Mouse (Mus musculus): ENCODE measurements at regions not wholly inside any gene's neighbourhood (a gene's known extent, or its start where the extent isn't known, plus 50 kb on each side); places are given as distances from the start of the nearest gene placed in this dataset.
"Not testable (repeated sequence)": the region's sequence is repeated elsewhere in the genome, so short reads cannot be mapped to it uniquely, and the experiment has no call there.

DNA sequence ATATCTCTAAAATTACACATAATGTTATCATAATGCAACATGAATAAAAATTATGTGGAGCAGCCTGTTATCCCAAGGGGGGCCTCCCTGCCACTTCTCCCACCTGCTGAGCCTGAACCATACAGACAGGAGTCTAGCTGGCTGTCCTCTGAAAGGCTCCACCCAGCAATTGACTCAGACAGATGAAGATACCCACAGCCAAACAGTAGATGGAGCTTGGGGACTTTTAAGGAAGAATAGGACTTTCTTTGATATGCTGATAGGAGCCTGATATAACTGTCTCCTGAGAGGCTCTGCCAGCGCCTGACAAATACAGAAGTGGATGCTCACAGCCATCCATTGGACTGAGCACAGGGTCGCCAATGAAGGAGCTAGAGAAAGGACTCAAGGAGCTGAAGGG, 468.4 kb downstream of the Dad1 start:
- not testable (repeated sequence) for DNase-seq

DNA sequence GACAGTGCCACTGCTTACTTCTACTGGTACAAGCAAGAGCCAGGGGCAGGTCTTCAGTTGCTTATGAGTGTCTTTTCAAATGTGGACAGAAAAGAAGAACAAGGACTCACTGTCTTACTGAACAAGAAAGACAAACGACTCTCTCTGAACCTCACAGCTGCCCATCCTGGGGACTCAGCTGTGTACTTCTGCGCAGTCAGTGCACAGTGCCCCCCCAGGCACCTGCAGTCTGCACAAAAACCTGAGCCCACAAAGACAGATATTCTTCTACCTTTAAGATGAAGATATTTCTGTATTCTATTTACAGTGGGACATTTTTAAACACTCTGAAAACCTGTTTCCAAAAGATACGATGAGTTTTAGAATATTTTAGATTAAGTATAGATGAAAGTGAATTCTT, 476.5 kb downstream of the Dad1 start:
- no peak for DNase-seq

DNA sequence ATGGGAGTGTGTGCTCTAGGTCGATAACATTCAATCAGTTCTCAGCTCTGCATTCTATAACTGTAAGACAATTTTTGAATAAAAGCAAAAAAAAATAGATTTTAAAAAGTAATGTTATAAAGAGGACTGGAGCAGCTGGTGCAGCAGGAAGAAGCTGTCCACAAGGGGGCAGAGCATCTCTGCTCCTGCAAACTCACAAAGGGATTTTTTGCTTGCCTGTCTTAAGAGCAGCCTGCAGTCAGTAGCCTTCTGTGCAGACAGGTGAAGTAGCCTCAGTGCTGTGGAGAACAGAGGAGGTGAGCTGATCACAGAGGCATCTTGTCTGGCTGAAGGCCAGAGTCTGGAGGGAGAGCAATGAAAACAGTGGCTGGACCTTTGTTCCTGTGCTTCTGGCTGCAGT, 477.2 kb downstream of the Dad1 start:
- DNase-seq, result peak; percentile 15

DNA sequence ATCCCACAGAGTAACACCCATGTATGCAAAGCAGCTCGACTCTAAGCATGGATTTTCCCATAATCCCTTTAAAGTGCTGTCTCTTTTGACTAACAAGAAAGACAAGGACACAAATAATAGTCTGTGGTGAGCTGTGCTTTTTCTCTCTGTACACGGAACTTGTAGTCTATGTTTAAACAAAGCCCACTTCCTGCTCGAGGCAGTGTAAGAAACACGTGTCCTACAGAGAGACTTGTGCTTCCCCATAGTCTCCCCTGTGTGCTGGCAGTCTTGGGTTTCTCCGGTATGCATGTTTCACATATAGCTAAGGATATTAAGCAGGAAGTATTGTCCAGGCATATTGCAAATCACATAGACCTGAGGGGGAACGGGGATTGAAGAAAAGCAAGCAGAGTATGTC, 487.4 kb downstream of the Dad1 start:
- DNase-seq, result not testable (repeated sequence)

DNA sequence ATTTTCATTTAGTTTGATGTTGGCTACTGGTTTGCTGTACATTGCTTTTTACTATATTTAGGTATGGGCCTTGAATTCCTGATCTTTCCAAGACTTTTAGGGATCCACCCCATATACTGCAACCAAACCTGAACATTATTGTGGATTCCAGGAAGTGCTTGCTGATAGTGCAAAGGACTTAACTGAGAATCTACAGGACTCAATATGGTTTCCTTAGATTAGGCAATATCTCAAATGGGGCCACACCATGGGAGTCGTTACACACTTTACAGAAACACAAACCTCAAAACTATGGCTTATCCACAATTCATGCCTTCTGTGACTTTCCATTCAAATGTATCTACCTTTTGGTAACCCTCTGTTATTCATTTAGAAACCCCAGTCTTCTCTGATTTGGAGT, 488.0 kb downstream of the Dad1 start:
- DNase-seq, result not testable (repeated sequence)

DNA sequence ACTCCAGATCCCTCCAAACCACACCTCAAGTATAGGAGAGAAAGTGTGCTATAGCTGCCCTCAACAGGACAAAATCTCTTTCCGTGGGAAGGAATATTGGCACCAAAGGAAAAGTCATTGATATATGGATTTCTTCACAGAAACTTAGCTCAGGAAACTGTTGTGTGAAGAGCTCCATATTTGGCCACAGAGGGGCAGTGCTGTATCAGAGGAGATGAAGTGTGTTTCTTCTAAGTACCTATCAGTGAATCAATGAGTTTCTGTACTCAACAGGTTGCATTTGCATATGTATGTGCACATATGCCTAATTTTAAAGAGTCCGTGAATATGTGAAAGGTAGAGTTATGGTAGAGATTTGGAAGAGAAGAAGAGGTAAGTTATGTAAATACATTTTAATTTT, 493.3 kb downstream of the Dad1 start:
- not testable (repeated sequence) for DNase-seq

DNA sequence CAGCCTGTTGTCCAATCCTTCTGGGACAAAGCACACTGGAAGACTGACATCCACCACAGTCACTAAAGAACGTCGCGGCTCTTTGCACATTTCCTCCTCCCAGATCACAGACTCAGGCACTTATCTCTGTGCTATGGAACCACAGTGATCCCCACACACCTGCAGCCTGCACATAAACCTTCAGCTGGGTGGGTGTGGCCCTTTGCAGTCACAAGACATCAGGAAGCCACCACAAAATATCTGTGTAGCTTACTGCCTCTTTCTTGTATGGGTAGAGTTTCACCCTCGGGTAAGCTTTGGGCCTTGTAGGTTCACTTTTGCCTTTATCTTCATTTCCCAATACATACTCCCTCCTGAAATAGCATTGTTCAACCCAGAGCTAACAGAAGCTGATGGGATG, 496.1 kb downstream of the Dad1 start:
- DNase-seq, result not testable (repeated sequence)

DNA sequence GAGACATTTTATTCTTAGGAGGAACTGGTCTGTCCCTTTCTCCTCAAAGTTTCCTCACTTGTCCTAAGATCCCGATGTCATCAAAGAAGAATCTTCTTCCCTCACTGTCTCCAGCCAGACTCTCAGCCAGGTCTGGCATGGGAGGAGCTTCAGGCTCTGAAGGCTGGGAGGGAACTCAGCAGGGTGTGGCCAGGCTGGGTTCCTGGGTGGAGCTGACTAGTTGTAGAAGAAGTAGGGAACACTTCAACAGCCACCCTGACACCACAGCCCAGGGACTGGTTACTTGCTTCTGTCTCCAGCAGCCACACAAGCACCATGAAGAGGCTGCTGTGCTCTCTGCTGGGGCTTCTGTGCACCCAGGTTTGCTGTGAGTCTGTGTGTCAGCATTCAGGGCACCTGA, 496.8 kb downstream of the Dad1 start:
- not testable (repeated sequence) for DNase-seq

DNA sequence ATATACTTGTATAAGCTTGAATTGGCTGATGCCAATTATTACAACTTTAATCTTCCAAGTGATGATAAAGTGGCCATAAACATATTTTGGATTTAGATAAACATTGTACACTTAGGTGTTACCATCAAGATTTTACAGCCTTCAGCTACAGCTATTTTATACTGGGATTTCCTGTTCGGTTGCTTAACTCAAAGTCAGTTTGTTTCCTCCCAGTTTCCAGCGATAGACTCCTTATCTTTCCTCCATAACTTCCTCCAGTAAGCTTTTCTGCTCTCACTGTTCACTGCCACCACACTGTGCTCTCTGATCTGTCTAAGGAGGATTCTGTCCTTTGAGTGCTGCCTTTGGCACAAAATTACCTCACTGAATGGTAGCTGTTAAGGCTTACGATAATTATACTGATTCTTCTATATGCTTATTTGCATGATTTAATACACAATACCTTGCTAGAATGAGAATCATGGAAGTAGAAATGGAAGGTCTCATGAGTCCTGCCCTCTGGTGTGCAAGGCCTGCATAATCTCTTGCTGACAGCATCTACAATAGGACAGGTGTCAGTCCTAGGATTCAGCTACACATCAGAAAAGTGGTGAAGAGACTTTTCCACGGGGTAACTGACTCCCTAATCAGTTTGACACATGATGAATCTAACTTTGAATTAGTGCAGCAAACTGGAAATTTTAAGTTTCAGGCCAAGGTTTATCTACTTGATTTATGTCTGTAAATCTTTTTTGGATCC, 503.0 kb downstream of the Dad1 start:
- DNase-seq, result no peak

DNA sequence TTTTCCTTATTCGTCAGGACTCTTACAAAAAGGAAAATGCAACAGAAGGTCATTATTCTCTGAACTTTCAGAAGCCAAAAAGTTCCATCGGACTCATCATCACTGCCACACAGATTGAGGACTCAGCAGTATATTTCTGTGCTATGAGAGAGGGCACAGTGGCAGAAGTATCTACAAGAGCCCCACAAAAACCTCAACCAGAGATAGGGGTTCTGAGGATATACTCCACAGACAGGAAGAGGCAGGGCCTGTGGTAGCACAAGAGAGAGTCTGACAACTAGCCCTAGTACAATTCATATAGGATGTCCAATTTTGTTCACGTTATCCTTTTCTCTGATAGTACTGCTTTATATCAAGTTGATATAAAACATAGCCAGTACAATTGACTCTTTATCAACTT, 510.4 kb downstream of the Dad1 start:
- DNase-seq, result not testable (repeated sequence)

DNA sequence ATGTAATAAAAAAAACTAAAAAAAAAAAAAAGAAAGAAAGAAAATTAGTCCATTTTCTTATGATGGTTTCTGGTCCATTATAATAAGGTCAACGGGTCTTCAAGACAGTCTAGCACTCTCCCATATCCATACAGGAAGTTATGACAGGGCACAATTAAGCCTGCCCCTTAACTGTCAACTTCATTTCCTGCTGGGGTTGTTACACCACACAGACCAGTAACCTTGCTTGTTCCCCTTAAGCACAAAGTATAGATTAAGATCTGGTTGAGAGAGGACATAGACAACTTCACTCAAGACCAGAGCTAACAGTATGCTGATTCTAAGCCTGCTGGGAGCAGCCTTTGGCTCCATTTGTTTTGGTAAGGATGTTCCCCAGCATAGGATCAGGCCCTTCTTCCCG, 511.0 kb downstream of the Dad1 start:
- DNase-seq, result not testable (repeated sequence)

DNA sequence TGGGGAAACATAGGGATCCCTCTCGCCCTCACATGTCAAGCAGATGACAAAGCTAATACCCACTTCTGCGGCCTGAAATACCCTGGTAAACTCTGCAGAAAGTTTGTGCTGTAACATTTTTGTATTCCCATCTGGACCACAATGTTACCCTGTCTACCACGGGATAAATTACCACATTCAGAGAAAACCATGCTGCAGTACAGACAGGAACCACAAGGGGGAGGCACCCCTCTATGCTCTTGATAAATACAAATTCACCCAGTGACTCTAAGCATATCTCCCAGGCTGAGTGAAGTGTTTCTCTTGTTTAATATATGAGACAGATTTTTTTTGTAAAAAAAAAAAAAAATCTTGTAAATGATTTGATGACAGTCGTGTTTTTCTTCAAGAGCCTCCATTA, 512.7 kb downstream of the Dad1 start:
- not testable (repeated sequence) for DNase-seq

DNA sequence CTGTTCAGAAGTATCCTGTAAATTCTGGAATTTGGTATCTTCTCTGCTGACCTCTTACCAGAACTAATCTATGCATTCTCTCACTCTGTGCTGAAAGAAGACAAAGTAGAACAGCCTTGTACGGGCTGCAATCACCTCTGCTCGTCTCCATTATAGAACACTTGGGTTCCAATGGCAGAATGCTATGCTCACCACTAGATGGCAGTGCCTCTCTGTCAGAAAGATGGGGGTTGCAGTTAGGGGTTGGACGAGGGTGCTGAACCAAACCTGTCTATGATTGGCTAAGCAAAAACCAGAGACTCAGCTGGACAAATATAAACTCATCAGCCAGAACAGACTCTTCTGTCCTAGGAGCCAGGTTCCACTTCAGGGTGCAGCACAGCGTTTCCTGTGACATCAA, 515.9 kb downstream of the Dad1 start:
- DNase-seq, result not testable (repeated sequence)

DNA sequence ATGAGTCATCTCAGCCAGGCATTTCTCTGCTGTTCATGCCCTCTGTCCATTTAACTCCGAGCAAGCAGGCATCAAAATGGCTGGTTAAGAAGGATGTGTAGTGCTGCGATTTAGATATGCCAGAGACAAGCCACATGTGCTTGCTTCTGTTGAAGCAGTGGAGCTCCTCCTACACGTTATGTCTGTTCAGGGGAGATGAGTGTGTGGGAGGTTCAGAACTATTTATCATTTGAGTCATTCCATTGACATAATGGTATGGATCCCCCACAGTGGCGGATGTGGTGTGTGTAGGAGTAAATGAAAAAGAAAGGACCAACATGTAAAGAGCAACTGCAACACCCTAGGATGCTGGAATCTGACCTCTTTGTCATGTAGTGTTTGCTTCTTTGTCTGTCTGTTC, 517.6 kb downstream of the Dad1 start:
- DNase-seq, result not testable (repeated sequence)

DNA sequence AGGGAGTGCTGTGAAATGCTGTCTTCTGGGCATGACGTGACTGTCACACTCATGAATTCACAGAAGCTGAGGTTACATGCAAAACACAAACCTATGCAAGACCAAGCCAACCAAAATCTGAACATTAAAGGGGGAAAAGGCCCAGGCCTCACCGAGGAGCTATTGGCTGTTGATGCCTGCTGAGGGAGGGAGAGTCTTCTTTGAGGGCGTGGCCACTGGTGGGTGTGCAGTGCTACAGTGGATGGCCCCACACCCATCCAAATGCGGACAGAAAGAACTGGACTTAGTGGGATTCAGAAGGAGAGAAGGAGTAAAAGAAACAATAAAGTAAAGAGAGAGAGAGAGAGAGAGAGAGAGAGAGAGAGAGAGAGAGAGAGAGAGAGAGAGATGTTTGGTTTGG, 522.3 kb downstream of the Dad1 start:
- not testable (repeated sequence) for DNase-seq

DNA sequence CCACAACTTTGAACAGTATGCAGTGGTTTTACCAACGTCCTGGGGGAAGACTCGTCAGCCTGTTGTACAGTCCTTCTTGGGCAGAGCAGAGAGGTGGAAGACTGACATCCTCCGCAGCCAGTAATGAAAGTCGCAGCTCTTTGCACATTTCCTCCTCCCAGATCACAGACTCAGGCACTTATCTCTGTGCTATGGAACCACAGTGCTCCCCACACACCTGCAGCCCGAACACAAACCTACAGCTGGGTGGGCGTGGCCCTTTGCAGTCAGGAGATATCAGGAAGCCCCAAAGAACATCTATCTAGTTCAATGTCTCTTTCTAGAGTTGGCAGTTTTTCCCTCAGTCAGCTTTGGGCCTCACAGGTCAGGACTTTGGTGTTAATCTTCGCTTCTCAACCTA, 524.0 kb downstream of the Dad1 start:
- not testable (repeated sequence) for DNase-seq

DNA sequence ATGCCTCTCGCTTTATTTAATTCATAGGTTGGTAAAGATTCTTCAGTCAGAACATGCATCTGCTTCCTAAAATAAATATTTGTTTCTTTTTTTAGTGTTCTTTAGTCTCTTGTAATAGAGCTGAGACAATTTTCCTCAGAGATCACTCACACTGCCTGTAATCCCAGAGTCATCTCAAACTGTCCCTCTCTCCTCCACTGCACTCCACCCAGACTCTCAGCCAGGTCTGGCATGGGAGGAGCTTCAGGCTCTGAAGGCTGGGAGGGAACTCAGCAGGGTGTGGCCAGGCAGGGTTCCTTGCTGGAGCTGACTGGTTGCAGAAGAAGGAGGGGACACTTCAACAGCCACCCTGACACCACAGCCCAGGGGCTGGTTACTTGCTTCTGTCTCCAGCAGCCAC, 524.8 kb downstream of the Dad1 start:
- not testable (repeated sequence) for DNase-seq

DNA sequence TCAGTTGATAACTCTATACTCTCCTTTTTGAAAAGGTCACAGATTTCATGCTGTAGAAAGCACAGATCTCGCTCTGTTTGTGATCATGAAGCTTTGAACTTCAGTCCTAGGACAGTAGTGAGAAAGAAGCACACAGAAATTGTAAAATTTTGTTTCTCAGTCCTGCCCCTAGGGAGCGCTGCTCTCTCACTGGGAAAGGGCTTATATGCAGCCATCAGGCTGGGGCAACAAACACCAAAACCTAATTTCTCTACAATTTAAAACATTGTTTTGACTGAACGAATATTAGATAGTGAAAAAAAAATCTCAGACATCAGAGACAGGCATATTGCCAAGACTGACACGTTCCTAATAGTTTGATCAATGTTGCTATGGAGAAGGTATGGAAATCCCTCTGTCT, 527.0 kb downstream of the Dad1 start:
- not testable (repeated sequence) for DNase-seq

DNA sequence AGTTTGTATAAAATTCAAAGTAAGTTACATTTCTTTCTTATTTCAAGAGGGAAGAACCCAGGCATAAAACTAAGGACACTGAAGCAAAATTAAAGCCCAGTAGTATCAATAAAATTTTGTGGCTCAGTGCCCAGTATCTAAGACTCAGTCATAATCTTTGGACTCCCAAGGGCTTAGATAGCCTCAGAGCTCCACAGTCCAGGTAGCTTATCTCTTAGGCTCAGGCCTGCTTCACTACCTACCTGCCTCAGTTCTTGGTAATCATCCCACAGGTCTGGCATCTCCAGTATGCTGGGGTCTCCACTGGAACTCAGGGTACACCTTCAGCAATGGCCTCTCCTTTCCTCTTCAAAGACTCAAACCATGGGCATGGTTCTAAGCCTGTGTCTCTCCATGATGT, 530.3 kb downstream of the Dad1 start:
- not testable (repeated sequence) for DNase-seq

DNA sequence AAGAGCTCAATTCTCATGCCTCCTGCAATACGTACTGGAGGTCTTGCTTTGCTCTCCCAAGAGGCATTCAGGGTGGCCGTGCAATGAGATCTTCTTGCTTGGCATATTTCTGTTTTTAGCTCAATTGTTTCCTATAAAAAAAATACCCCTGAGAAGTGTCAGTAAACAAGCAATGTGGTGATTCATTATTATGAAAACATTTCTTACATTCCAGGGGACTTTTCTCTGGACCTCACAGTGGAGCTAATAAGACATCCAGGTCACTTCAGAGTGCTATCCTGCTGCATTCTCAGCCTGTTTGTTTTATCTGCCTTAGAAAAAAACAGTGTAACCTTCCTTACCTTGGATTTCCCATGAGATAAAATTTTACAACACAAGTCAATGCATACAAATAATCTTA, 532.0 kb downstream of the Dad1 start:
- not testable (repeated sequence) for DNase-seq

DNA sequence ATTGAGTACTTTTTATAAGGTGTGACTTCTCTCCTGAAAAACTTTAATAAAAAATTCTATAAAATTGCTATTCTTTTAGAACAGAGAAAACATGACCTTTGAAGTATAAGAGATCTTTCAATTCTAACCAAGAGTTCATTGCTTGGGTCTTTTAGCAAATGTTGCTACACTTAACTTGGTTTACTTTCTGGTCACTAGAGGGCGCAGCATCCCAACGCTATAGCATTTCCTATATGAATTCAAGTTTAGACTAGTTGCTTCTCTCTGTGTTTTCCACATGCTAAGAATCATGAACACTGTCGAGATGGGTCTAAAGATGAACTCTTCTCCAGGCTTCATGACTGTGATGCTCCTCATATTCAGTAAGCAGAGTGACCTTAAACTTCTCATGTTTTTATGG, 544.3 kb downstream of the Dad1 start:
- not testable (repeated sequence) for DNase-seq

DNA sequence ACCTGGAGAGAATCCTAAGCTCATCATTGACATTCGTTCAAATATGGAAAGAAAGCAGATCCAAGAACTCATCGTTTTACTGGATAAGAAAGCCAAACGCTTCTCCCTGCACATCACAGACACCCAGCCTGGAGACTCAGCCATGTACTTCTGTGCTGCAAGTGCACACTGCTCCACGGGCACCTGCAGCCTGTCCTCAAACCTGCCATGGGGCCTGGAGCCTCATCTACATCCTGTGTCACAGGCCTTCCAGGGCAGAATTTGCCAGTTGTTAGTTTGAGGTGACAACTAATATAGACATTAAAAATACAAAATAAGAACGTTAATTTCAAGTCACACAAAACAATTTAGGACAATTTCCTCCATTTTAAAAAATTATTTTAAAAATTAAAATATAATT, 549.6 kb downstream of the Dad1 start:
- not testable (repeated sequence) for DNase-seq

DNA sequence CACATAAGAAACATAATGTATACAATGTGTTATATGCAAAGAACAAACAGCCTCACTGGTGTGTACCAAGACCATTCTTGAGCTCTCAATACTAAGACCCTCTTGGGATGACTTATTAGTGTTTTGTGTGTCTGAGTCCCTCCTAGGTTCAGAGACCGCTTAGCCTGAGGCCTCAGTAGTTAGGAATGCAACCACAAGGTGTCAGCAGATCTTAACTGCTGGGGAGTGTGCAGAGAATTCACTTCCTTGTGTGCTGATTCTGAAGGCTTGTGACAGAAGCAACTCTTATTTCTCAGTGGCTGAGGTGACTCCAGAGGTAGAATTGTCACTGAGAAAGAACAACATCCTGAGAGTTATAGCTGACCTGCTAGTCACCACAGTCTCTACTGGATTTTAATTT, 550.3 kb downstream of the Dad1 start:
- not testable (repeated sequence) for DNase-seq

DNA sequence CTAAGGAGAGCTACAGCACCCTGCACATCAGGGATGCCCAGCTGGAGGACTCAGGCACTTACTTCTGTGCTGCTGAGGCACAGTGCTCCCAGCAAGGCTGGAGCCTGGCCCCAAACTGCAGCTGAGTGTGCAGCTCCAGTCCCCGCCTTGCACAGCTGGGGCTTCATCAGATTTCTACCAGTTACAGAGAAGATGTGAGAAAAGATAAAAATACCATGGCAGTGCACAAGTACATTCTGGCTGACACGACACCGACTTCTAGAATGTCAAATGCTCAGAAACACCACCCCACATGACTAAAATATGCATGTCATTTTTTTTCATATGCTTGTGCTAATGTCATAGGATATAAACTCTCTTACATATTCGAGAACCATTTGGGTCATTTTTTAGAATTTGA, 569.8 kb downstream of the Dad1 start:
- DNase-seq, result not testable (repeated sequence)

DNA sequence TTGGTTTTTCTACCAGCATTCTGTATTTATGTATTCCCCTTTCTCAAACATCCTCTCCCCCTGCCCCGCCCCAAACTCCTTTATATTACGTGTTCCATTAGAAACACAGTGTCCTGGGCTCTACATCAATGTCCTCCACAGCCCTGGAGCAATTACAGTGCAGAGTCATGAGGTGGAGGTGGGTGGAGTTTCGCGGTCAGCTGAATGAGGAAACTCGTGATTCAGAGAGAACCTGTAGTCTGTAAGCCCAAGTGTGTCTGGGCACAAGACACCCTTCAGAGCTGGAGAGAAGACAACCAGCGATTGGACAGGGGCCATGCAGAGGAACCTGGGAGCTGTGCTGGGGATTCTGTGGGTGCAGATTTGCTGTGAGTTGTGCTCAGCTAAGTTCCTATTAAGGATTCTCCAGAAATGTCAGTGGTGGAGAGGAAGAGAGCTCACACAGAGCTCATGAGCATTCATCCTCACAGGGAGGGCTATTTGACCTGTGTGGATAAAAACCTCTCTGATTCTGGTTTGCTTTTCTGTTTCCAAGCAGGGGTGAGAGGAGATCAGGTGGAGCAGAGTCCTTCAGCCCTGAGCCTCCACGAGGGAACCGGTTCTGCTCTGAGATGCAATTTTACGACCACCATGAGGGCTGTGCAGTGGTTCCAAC, 570.4 kb downstream of the Dad1 start:
- DNase-seq, result not testable (repeated sequence)
